Mouse (Mus musculus) CD8-positive naive resting alpha-beta T cell, adult 2 months (primary cell): Measurements from ENCODE around the gene Atxn7l3.

Experiments used
- DNase-seq, 2 experiments: peaks; one replicate each; pipeline ENCODE4 v3.0.0; 2022; ENCODE audit warnings: low read depth in 2 of 2, low spot score in 2 of 2

The Atxn7l3 gene

DNA sequence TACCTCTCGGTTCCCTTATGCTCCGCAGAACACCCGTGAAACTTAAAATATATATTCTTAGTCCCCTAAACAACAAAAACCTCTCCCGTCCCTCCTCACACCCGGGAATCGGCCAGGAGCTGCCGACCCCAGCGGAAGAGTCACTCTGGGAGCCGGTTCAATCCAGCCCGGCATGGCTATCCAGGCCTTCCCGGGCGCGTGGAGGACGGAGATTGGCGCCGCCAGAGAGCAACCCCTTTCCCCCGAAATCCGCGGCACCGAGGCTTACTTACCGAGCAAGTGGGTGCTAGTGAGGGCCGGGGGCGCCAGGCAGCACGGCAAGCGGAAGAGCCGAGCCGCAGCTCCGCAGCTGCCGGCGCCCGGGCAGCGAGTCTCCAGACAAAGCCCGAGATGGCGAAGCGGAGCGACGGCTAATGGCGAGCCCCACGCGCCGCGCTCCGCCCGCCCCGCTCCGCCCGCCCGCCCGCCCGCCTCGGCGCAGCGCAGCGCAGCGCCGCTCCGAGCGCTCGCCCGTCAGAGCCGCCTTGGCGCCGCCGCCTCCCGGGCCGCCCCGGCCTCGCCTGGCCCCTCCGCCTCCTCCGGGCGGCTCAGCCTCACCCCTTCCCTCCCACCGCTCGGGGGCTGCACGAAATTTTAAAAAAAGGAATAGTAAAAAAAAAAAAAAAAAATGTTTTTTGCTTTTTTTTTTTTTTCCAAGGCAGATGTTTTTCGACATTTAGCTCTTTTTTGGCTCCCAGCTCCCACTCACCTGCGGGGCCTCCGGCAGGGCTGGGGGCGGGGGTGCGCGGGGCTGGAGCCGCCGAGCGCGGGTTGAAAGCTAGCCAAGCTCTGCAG lies 22.4 kb upstream of the Atxn7l3 start:
- peak; percentile 40 to 42 for DNase-seq

DNA sequence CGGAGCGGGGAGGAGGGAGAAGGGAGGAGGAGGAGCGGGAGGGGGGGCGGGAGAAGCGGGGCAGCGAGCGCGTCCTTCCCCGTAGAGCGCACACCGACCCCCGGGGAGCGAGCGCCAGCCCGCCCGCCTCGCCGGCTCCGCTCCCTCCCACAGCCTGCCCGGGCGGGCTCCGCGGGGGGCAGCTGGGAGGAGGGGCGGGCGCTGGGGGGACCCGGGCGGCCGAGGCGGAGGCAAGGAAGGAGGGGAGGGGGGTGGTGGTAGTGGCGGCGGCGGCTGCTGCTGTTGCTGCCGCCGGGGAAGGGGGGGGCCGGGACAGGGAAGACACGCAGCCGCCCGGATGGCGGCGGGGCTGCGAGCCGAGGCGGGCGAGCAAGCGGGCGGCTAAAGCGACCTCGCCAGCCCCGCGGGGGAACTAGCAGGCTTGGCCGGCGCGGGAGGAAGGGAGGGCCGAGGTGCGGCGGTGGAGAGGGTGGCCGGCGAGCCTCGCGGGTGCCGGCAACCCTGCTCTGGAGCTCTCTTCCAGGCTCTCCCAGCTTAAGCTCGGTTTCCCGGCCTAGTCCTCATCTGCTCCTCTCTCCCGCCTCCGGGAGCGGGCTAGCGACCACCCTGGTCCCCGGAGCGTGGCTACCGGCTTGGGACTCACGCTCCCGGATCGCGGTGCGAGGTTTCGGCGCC lies 21.6 kb upstream of the Atxn7l3 start:
- peak; percentile 25 to 48 for DNase-seq

DNA sequence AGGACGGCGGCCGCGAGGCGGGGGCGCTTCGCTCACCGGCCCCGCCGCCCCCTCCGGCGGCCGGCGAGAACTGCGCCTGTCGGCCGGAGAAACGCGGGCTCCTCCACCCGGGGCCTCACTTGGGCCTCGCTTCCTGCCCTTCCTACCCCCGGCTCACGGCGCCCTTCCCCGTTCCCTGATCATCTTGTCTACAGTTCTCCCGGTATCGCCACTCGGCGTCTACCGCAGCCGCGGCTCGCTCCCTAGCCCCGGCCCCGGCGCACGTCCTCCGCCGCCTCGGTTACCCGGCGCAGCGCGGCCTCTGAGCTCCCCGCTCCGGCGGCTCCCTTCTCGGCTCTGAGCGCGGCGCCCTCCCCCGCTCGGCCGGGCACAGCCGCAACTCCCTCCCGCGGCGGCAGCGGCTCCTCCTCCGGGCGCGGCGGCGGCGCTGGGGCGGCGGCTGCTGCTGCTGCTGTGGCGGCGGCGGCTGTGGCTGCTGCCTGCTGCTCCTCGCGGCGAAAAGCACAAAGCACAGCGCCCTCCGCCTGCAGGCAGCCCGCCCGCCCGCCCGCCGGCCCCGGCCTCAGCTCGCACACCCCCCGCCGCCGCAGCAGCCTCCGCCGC lies 21.0 kb upstream of the Atxn7l3 start:
- peak; percentile 50 to 61 for DNase-seq

DNA sequence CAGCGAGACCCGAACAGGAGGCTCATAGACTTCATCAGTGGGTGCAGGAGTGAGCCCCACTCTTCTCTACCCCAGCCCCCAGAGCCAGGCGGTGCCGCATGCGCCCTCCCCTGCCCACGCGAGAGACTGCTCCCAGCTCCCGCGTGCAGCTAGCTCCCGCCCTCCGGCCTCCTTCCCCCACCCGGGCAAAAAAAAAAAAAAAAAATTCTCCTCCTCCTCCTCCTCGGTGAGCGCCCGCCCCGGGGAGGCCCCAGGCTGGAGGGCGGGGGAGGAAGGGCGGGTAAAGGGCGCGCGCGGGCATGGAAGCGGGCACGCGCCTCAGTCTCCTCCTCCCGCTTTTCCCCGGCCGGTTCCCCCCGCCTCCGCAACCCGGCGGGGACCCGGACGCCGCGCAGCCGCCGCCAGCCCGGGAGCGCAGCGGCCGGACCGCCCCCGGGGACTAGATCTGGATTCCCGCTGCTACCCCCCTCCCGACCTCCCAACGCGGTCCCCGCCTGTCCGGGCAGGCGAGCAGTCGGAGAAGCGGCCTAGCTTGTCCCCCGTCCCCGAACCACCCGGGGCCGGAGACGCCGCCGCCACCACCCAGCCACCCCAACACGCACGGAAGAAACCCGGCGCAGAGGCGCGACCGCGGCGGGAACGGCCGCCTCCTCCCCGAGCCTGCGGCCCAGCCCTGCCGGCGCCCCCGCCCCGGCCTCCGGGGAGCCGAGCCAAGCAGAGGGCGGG lies 20.3 kb upstream of the Atxn7l3 start:
- peak; percentile 68 to 69 for DNase-seq

DNA sequence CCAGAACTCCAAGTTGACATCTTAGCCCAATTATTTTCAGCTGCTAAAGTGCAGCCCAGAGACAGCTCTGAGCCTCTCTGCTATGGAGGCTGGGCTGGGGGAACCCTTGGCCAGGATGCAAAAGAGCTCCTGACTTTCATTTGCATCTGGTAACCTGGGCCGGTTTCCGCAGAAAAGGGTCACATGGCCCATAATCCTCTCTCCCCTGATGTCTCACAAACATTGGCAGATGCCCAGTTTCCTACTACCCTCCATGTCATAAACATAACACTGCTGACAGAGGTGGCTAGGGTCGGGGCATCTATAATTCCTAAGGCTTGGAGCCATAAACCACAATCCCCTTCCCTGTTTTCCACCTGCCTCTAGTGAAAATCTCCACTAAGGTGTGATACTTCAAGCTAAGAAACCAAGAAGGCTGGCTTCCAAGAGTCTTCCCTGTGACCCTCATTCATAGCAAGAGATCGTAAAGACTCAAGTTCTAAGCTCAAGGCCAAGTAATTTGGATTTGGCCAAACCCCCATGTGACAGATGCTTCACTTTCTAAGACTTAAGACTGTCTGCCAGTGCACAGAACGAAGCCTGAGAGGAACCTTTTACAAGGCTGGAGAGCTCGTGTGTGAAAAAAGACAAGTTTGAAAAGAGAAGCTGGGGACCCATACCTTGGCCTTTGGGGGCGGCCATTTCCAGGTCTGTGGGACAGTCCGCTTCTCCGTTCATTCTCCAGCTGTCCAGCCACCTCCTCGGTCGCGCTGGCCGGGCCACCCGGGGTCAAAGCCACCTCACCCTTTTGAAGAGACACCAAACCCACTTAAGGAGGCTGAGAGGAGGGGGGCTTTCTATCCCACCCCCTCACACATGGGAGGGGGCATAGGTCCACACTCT lies 19.5 kb upstream of the Atxn7l3 start:
- DNase-seq = no peak

DNA sequence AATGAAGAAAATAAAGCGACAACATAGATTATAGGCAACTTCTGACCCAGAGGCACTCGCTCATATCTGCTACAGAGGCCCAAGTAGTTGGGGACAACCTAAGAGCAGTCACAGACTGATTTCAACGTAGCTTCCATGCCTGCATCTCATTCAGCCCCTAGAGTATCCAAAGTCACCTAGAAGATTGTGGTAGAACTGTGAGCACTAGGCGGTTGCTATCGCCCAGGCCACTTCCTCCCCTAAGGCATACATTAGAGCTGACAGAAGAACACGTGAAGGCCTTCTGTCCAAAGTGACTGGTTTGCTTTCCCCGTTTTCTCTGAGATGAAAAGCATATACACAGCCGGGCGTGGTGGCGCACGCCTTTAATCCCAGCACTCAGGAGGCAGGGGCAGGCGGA lies 17.9 kb upstream of the Atxn7l3 start:
- DNase-seq = no peak

DNA sequence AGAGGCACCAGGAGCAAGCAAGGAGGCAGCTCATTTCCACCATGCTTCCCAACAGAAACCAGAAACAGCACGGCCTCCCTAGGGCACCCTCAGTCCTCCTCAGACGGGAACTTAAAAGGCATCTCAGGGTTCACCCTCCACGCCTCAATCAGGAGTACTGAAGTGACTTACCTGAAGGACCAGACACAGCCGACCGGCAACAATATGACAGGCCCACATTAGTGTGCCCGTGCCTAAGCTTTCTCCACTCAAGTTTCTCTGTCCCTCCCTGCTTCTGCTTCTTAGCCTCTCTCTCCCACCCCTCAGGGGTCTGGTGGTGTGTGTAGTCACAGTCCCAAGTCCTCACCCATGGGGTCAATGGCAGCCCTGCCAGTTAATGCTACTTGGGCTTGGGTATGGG lies 16.2 kb upstream of the Atxn7l3 start:
- DNase-seq = no peak

DNA sequence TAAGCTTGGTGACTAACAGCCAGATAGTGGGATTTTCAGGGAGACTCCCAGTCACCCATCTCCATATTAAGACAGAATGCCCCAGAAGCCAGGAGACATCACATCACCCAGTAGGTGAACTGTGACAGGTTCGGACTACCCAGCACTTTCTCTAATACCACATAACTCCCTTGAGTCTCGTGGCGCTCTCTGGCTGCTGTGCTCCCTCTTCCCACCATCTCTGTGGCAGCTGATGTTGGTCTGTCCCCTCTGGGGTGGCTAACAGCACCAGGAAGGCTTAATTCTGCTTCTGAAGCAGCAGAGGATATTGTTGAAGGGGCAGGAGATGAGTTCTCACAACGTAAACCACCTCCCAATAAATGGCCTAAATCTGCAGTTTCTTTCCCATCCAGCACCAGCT lies 15.5 kb upstream of the Atxn7l3 start:
- no peak for DNase-seq

DNA sequence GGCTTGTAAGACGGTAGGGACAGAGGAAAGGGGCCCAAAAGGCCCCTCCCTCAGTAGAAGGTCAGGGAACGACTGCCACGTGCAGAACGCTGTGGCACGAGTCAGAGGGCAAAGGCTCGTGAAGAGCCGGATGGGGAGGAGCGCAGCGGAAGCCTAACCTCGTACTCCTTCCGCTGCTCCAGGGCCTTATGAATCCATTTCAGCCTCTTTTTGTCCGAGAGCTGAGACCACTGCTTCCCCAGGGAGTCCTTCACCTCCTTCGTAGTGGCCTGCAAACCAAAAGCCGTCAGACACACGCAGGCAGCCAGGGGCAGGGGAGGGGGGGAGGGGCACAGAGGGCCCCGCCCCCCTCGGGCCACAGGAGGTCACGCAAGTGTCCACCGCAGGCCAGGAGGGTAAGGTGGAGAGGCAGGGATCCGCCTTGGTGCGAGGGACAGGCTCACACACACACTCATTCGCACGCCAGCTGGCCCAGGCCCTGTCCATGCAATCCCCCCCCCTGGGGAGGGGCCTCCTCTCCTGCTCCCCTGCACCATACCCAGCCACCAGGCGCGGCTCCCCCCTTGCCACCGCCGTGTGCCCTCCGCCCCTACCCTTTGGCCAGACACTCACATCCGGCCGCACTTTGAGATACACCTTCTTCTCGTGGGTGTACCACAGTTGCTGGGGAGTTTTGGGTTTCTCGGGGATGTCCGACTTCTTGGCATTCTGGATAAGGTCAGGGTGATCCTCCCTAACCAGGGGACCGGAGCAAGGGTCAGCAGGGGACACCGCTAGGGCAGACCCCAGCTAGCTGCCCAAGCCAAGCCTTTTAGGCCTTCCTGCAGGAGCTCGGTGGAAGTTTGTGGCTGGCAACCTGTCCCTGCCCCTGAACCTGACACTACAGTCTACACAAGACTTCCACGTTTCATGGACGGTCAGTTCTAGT lies 14.6 kb upstream of the Atxn7l3 start:
- DNase-seq = no peak

DNA sequence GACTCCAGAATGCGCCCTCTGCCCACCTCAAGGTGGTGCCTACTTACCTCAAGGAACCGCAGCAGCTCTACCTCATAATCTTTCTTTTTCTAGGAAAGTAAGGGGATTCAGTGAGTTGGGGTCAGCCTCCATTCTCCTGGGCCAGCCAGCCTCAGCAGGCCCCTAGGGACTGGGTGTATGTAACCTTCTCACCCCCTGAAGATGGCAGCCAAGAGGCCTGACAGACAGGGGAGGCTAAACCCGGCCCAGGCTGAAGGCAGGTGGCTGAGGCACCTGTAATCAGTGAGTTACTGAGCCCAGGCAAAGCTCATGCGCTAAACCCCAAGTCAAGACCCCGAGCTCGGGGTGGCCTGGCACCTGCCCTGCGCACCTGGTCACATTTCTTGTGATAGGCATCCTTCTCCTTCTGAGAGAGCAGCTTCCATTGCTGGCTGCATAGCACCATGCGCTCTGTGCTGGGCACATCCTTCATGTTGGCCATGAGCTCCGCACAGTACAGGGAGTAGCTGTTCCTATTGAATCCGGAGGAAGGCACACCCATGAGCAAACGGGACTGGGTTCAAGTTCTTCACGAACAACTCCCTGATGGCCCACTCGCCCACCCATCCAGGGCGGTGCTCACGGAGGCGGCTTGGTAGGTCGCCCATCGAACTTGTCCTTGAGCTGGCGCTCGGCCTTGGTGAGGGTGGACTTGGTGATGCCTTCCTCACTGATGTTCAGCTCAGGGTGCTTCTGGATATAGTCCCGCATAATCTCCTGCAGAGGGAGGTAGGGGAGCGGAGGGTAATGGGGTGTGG lies 13.6 kb upstream of the Atxn7l3 start:
- DNase-seq = no peak

DNA sequence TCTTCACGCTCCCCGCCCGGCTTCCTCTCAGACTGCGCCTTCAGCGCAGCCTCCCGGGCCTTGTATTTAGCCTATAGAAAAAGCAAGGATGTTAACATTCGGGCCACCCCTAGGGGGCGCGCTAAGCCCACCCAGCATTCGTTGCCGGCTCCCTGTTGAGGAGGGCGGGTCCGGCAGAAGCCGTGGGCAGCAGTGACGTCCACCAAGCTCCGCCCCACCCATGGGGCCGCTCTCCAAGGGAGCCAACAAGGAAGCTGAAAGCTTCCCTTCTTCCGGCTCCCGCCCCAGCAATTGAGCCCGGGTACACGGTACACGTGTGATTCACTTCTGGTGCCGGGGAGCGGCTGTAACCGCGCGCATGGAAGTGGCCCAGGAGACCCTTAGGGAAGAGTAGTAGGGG lies 12.5 kb upstream of the Atxn7l3 start:
- peak; percentile 97 for DNase-seq

DNA sequence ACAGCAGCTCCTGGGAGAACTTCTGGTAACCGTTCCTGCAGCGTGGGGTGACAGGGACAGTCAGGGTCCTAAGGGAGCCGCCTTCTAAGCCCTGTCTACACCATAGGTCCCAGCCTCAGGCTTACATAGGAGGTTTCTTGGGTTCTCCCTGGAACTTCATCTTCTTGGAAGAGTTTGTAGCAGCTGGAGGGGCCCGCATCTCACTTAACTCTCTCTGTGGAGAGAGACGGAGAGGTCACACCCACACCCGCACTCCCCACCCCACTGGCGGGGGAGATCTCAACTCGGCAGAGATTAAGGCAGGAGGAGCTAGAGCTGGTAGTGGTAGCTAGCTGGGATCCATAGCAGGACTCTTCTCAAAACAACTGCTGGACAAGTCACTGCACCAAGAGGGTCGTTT lies 11.7 kb upstream of the Atxn7l3 start:
- DNase-seq = no peak

DNA sequence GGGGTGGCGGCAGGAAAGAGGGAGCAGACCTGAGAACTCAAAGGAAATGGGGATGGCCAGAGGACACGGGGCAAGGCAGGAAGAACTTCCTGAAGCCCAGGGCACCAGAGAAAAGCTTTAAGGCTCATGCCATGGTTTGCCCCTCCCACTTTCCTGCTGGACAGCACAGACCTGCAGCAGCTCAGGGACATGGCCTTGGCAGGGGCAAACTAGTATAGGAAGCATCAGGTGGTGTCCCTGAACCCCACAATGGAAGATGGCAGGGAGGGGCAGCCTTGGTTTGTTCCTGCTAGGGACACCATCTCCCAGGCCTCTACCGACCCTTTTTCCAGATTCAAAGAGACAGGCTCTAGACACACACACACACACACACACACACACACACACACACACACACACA lies 8.9 kb upstream of the Atxn7l3 start:
- DNase-seq = no peak

DNA sequence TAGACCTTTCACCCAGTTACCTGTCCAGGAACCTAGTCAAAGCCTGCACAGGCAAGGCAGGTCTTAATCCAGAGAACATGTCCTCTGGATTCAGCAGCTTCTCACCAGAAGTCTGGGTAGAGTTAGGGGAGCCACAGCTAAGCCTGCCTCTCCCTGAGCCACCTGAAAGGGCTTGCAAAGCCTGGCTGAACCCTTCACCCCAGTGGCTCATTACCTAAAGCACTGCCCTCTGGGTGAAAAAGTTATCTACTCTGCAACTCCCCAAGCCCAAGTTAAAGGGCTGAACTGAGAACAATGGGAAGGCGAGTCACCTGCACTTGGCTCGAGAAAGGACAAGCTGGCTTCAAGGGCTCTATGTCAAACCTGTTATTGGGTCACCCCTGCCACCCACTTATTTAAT lies 7.7 kb upstream of the Atxn7l3 start:
- no peak for DNase-seq

DNA sequence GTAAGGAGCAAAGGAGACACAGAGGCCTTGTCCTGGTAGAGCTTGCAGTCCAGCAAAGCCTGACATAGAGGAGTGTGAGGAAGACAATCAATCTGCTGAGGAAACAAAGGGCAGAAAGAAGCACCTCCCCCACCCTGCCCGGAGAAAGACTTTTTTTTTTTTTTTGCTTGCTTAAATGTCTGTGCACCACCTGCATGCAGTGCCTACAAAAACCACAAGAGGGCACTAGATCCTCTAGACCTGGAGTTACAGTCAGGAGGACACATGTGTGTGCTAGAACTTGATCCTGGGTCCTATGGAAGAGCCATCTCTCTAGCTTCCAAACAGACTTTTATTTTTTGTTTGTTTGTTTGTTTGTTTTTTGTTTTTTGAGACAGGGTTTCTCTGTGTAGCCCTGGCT lies 3.4 kb upstream of the Atxn7l3 start:
- DNase-seq = peak; percentile 60 to 79

DNA sequence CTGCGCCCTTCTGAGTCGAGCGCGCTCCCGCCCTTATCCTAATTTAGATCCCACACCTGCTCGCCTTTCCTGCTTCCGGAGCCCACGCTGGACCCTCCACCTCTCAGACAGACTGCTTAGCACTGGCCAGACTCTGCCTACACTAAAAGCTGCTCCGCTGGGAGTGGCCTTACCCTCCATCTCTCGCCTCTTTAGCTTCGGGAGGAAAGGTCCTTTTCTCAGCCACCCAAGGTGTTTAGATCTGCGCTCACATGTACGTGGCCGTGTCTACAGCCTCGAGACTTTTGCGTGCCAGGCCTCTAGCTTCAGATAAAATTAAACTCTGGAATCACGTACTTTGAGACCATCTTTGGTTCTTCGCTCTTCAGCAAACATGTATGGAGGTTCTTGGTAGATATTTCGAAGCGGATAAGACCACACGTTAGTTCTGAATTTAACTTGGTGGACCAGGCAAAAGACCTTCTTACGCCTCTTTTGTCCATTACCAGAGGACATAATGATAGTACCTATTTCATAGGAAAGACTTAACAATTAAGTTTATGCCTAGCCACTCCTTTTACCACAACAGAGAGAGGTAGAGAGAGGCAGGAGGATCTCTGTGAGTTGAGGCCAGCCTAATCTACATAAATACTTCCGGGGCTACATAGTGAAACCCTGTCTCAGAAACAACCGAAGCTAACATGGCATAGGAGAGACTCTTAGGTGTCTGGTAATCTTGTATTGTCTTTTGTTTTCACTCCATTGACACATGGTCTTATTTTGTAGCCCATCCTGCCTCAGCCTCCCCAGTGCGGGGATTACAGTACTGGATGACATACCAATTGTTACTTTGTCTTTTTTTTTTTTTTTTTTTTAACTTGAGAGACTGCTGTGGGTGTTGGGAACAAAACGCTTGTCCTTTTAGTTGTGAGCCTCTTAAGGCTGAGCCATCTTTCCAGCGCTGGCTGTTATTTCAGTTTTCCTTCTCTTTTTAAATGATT lies 1.4 kb upstream of the Atxn7l3 start:
- peak in 1 of 2 experiments; percentile 28 for DNase-seq

DNA sequence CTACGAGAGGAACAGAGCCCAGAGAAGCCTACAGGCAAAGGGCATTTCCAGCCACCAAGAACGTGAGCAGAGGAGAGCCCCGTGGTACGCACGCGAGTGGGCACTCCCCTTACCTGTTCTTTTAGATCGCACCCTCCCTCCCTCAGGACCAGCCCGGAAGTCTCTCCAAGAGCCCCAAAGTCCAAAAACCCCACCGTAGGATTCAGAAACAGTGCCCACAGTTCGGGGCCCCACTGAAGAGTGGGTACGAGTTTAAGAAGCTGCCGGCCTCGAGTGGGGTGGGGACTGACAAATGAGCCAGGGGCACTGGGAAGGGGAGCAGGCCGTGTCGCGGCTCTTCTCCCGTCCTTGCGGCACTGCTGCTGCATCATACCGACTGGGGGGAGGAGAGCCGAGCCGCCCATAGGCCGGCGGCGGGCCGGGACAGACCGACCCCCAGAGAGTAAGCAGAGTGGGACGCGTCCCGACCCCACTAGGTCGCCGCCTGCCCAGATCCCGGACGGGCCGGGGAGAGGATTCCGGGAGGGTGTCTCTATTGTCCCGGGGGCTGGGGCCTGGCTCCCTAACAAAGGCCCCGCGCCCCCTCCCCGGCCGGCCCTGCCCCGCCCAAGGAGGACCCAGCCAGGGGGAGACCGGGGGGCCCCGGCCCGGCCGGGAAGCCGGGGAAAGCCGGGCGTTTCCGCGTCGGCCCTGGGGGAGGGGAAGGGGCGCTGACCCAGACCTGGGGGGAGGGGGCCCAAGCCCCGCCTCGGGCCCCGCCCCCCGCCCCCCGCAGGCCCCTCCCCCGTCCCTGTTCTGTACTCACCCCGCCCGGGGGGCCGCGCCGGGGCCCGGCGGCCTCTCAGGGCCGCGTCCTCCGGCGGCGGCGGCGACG lies 596 bp downstream of the Atxn7l3 start:
- DNase-seq = peak; percentile 65 to 75
